Mouse (Mus musculus): ENCODE measurements around the gene Trim67. TPM values are rescaled to one million over a fixed set of nuclear protein-coding genes. Genes with fewer than 3 reads are reported as not detected.

Gene Trim67
- total and polyA plus RNA-seq, 3 experiments, result 0.05 TPM; not detected in 2

GRCm38 (mm10) chr8:124754792-124755190 is 38.1 kb upstream of the Trim67 start:
- Histone ChIP-seq H3K36me3 (replicated peaks) (no peaks in the 10 kb centered on the region), H3K27me3 (ENCODE audit: insufficient read depth, low read length) (peaks cover 19% of the 10 kb centered on the region; the same call in 1 of the 2 replicates), H3K4me1 (ENCODE audit: insufficient read depth, low read depth, low read length) (peaks cover 9% of the 10 kb centered on the region), H3K4me3 (ENCODE audit: low read depth, low read length) (no peak overlapping the region), H3K9me3 (replicated peaks) (peaks cover 11% of the 10 kb centered on the region)
- TF ChIP-seq TAL1 (conservative IDR thresholded peaks at IDR 0.05; ENCODE audit: low read depth, low read length) (no peak), GATA2 (IDR thresholded peaks at IDR 0.05; ENCODE audit: borderline replicate concordance, low read depth, low read length) (no peak), CTCF (IDR thresholded peaks at IDR 0.05; ENCODE audit: low read depth, low read length) (no peak), POLR2AphosphoS5 (IDR thresholded peaks at IDR 0.05; ENCODE audit: insufficient replicate concordance, low read depth, low read length) (no peak), GATA1 (IDR thresholded peaks at IDR 0.05; ENCODE audit: borderline replicate concordance, low read length) (no peak)
- ATAC-seq (ENCODE audit: extremely low read depth, insufficient number of reproducible peaks, low FRiP score, poor library complexity, severe bottlenecking) (no peak), DNase-seq (ENCODE audit: low spot score) (no peak)

- DNase-seq (ENCODE audit: low spot score) (no peak), ATAC-seq (ENCODE audit: extremely low read depth, insufficient number of reproducible peaks, low FRiP score, poor library complexity, severe bottlenecking) (no peak)
- Histone ChIP-seq H3K27me3 (ENCODE audit: insufficient read depth, low read length) (peaks cover 14% of the 10 kb centered on the region; the same call in 1 of the 2 replicates), H3K4me1 (ENCODE audit: insufficient read depth, low read depth, low read length) (peaks cover 9% of the 10 kb centered on the region), H3K4me3 (ENCODE audit: low read depth, low read length) (no peak overlapping the region), H3K36me3 (replicated peaks) (no peaks in the 10 kb centered on the region), H3K9me3 (replicated peaks) (peaks cover 11% of the 10 kb centered on the region)
- TF ChIP-seq CTCF (IDR thresholded peaks at IDR 0.05; ENCODE audit: low read depth, low read length) (no peak), POLR2AphosphoS5 (IDR thresholded peaks at IDR 0.05; ENCODE audit: insufficient replicate concordance, low read depth, low read length) (no peak), GATA2 (IDR thresholded peaks at IDR 0.05; ENCODE audit: borderline replicate concordance, low read depth, low read length) (no peak), GATA1 (IDR thresholded peaks at IDR 0.05; ENCODE audit: borderline replicate concordance, low read length) (no peak), TAL1 (conservative IDR thresholded peaks at IDR 0.05; ENCODE audit: low read depth, low read length) (no peak)
These were observed 37.4 kb upstream of the Trim67 start for GRCm38 (mm10) chr8:124755481-124755880.

GRCm38 (mm10) chr8:124756153-124756552 is 36.7 kb upstream of the Trim67 start:
- no peaks in the 10 kb centered on the region for H3K36me3 ChIP-seq (replicated peaks)
- DNase-seq (ENCODE audit: low spot score) (no peak), ATAC-seq (ENCODE audit: extremely low read depth, insufficient number of reproducible peaks, low FRiP score, poor library complexity, severe bottlenecking) (no peak)
- H3K4me3 ChIP-seq (ENCODE audit: low read depth, low read length), result no peak overlapping the region
- no peak for TF ChIP-seq POLR2AphosphoS5 (IDR thresholded peaks at IDR 0.05; ENCODE audit: insufficient replicate concordance, low read depth, low read length)
- TF ChIP-seq GATA1 (IDR thresholded peaks at IDR 0.05; ENCODE audit: borderline replicate concordance, low read length), result no peak
- TF ChIP-seq CTCF (IDR thresholded peaks at IDR 0.05; ENCODE audit: low read depth, low read length), result no peak
- TF ChIP-seq TAL1 (conservative IDR thresholded peaks at IDR 0.05; ENCODE audit: low read depth, low read length), result no peak
- no peak for TF ChIP-seq GATA2 (IDR thresholded peaks at IDR 0.05; ENCODE audit: borderline replicate concordance, low read depth, low read length)
- H3K4me1 ChIP-seq (ENCODE audit: insufficient read depth, low read depth, low read length), result peaks cover 9% of the 10 kb centered on the region
- H3K27me3 ChIP-seq (ENCODE audit: insufficient read depth, low read length), result peaks cover 12% of the 10 kb centered on the region; the same call in 1 of the 2 replicates
- peaks cover 11% of the 10 kb centered on the region for H3K9me3 ChIP-seq (replicated peaks)

GRCm38 (mm10) chr8:124756601-124757000 is 36.3 kb upstream of the Trim67 start:
- DNase-seq (ENCODE audit: low spot score), result no peak
- TF ChIP-seq GATA1 (IDR thresholded peaks at IDR 0.05; ENCODE audit: borderline replicate concordance, low read length), result no peak
- no peak for TF ChIP-seq CTCF (IDR thresholded peaks at IDR 0.05; ENCODE audit: low read depth, low read length)
- no peak for TF ChIP-seq TAL1 (conservative IDR thresholded peaks at IDR 0.05; ENCODE audit: low read depth, low read length)
- no peak for TF ChIP-seq GATA2 (IDR thresholded peaks at IDR 0.05; ENCODE audit: borderline replicate concordance, low read depth, low read length)
- TF ChIP-seq POLR2AphosphoS5 (IDR thresholded peaks at IDR 0.05; ENCODE audit: insufficient replicate concordance, low read depth, low read length), result no peak
- Histone ChIP-seq H3K4me3 (ENCODE audit: low read depth, low read length) (no peak overlapping the region), H3K9me3 (replicated peaks) (peaks cover 6% of the 10 kb centered on the region), H3K4me1 (ENCODE audit: insufficient read depth, low read depth, low read length) (peaks cover 7% of the 10 kb centered on the region), H3K36me3 (replicated peaks) (no peaks in the 10 kb centered on the region), H3K27me3 (ENCODE audit: insufficient read depth, low read length) (peaks cover 9% of the 10 kb centered on the region; the same call in 1 of the 2 replicates)
- no peak for ATAC-seq (ENCODE audit: extremely low read depth, insufficient number of reproducible peaks, low FRiP score, poor library complexity, severe bottlenecking)

- Histone ChIP-seq H3K4me1 (ENCODE audit: insufficient read depth, low read depth, low read length) (no peaks in the 10 kb centered on the region), H3K4me3 (ENCODE audit: low read depth, low read length) (no peak overlapping the region), H3K36me3 (replicated peaks) (no peaks in the 10 kb centered on the region), H3K27me3 (ENCODE audit: insufficient read depth, low read length) (0 out of 2 replicates have a peak, but pooled peaks cover 2% of the 10 kb centered on the region), H3K9me3 (replicated peaks) (no peaks in the 10 kb centered on the region; the same call in 1 of the 2 replicates)
- no peak for ATAC-seq (ENCODE audit: extremely low read depth, insufficient number of reproducible peaks, low FRiP score, poor library complexity, severe bottlenecking)
- no peak for DNase-seq (ENCODE audit: low spot score)
- TF ChIP-seq TAL1 (conservative IDR thresholded peaks at IDR 0.05; ENCODE audit: low read depth, low read length) (no peak), GATA1 (IDR thresholded peaks at IDR 0.05; ENCODE audit: borderline replicate concordance, low read length) (no peak), POLR2AphosphoS5 (IDR thresholded peaks at IDR 0.05; ENCODE audit: insufficient replicate concordance, low read depth, low read length) (no peak), GATA2 (IDR thresholded peaks at IDR 0.05; ENCODE audit: borderline replicate concordance, low read depth, low read length) (no peak)
These were observed 34.3 kb upstream of the Trim67 start for GRCm38 (mm10) chr8:124758544-124758943.

- DNase-seq (ENCODE audit: low spot score), result no peak
- ATAC-seq (ENCODE audit: extremely low read depth, insufficient number of reproducible peaks, low FRiP score, poor library complexity, severe bottlenecking), result no peak
- H3K27me3 ChIP-seq (ENCODE audit: insufficient read depth, low read length), result no peaks in the 10 kb centered on the region
- no peaks in the 10 kb centered on the region; the same call in 1 of the 2 replicates for H3K9me3 ChIP-seq (replicated peaks)
- no peak overlapping the region for H3K4me3 ChIP-seq (ENCODE audit: low read depth, low read length)
- TF ChIP-seq POLR2AphosphoS5 (IDR thresholded peaks at IDR 0.05; ENCODE audit: insufficient replicate concordance, low read depth, low read length) (no peak), GATA1 (IDR thresholded peaks at IDR 0.05; ENCODE audit: borderline replicate concordance, low read length) (no peak), CTCF (IDR thresholded peaks at IDR 0.05; ENCODE audit: low read depth, low read length) (no peak), TAL1 (conservative IDR thresholded peaks at IDR 0.05; ENCODE audit: low read depth, low read length) (no peak), GATA2 (IDR thresholded peaks at IDR 0.05; ENCODE audit: borderline replicate concordance, low read depth, low read length) (no peak)
- H3K4me1 ChIP-seq (ENCODE audit: insufficient read depth, low read depth, low read length), result no peaks in the 10 kb centered on the region
- no peaks in the 10 kb centered on the region for H3K36me3 ChIP-seq (replicated peaks)
These were observed 29.8 kb upstream of the Trim67 start for GRCm38 (mm10) chr8:124763061-124763460.

Data from G1E (cell line).